ENCODE assay signal across 15 mouse cellular contexts in genomic region chr17:71132221-71132620, GRCm38 (mm10). TPM values are rescaled to one million over a fixed set of nuclear protein-coding genes. Genes with fewer than 3 reads are reported as not detected.
DNase-seq lines count a peak whose midpoint lies in the region; ATAC-seq and TF ChIP-seq lines count a peak whose summit lies in the region.
"Had no signal": no experiment of that assay in that cellular context is flagged by ENCODE, and none has a peak within 500 bp of the region (broad histone marks: within the 10 kb centered on the region; RNA-seq: fewer than 3 reads in every experiment).

No protein-coding gene starts in this region.

- no peak overlapping the region for H3K9ac ChIP-seq in liver, postnatal 0 days (replicated peaks)
- H3K9ac ChIP-seq: embryonic facial prominence, embryonic 13.5 days; hindbrain, embryonic 14.5 days; limb, embryonic 12.5 days; lung, embryonic 14.5 days; neural tube, embryonic 13.5 days had no signal

- no peak for TF ChIP-seq CTCF in liver, postnatal 0 days (IDR thresholded peaks at IDR 0.05; ENCODE audit: low read depth)

- no peaks in the 10 kb centered on the region for H3K27me3 ChIP-seq in liver, postnatal 0 days (ENCODE audit: insufficient read depth, low read length)
- H3K27me3 ChIP-seq: embryonic facial prominence, embryonic 13.5 days; limb, embryonic 12.5 days; neural tube, embryonic 13.5 days had no signal

- no peak overlapping the region for H3K27ac ChIP-seq in liver, postnatal 0 days (ENCODE audit: low read depth)
- H3K27ac ChIP-seq: embryonic facial prominence, embryonic 13.5 days; hindbrain, embryonic 14.5 days; limb, embryonic 12.5 days; neural tube, embryonic 13.5 days had no signal

- H3K4me1 ChIP-seq in liver, postnatal 0 days (ENCODE audit: insufficient read depth): peaks cover 13% of the 10 kb centered on the region

- H3K4me3 ChIP-seq in liver, postnatal 0 days (ENCODE audit: low read depth, low read length): no peak overlapping the region
- H3K4me3 ChIP-seq: embryonic facial prominence, embryonic 13.5 days; limb, embryonic 12.5 days; neural tube, embryonic 13.5 days had no signal

- no peak for DNase-seq in liver, postnatal 0 days
- no peak for DNase-seq in liver
- DNase-seq in ZHBTc4 (ENCODE audit: low read depth, low spot score): peak; percentile 17
- DNase-seq in lung, postnatal 4 days: no peak
- no peak for DNase-seq in lung, adult 18-20 months
- DNase-seq in right cerebral cortex, postnatal 14 days: no peak
- DNase-seq: heart, adult 18-20 months; kidney, adult 9 months; lung, embryonic 14.5 days; thymus, adult 2 months had no signal

- H3K9me3 ChIP-seq in liver, postnatal 0 days (ENCODE audit: low read length): no peaks in the 10 kb centered on the region
- H3K9me3 ChIP-seq: embryonic facial prominence, embryonic 13.5 days; neural tube, embryonic 13.5 days had no signal

- peak; percentile 44 for ATAC-seq in liver, postnatal 0 days
- peak; percentile 49 for ATAC-seq in CD4-positive, CD25-positive, alpha-beta regulatory T cell, adult 4 months

- no peaks in the 10 kb centered on the region for H3K36me3 ChIP-seq in liver, postnatal 0 days (replicated peaks; ENCODE audit: insufficient read depth, low read length)
- H3K36me3 ChIP-seq: embryonic facial prominence, embryonic 13.5 days; limb, embryonic 12.5 days; neural tube, embryonic 13.5 days had no signal

- no peak for TF ChIP-seq EP300 in liver, postnatal 0 days (IDR thresholded peaks at IDR 0.05; ENCODE audit: low read depth)

- no peak overlapping the region for H3K4me2 ChIP-seq in liver, postnatal 0 days (ENCODE audit: low read depth, low read length)
- H3K4me2 ChIP-seq: embryonic facial prominence, embryonic 13.5 days; hindbrain, embryonic 14.5 days; limb, embryonic 12.5 days; lung, embryonic 14.5 days; neural tube, embryonic 13.5 days had no signal

RNA-seq across cellular contexts. Expression of gene Lpin2, which starts 50.1 kb away (rescaled TPM):
- polyA plus RNA-seq in liver, postnatal 0 days (2015; fragmentation: Nextera tagmentation; extraction: Ambion mirVana): 34.0 and 44.5 TPM in 2 replicates
- 10 to 100 TPM; 22.6 to 35.9 TPM for polyA plus RNA-seq in CD4-positive, CD25-positive, alpha-beta regulatory T cell, adult 4 months (2017; shearing (Covaris generic))
